Mouse (Mus musculus) spleen, embryonic (tissue): Measurements from ENCODE around the gene Gm20458.

Experiments used
- CTCF ChIA-PET: fragments of 350-600 bp; sonication (Branson Sonifier 250); formaldehyde crosslinking; loops from one replicate; lab custom pipeline; 2022; lab: Charles Lee

Gene Gm20458

GRCm38 (mm10) chr2:164432541-164433191 is 28.1 kb upstream of the Gm20458 start:
- CTCF ChIA-PET: interaction anchor here (0.6 kb wide), 1 partner anchor 99 kb away, joined by 3 read pairs; no protein-coding TSS in a partner anchor

GRCm38 (mm10) chr2:164433278-164433895 is 27.4 kb upstream of the Gm20458 start:
- CTCF ChIA-PET: interaction anchor here (0.6 kb wide), 1 partner anchor 98 kb away, joined by 3 read pairs; no protein-coding TSS in a partner anchor

- CTCF ChIA-PET: interaction anchor here (0.5 kb wide), 1 partner anchor 30 kb away, joined by 3 read pairs; no protein-coding TSS in a partner anchor
Measured at GRCm38 (mm10) chr2:164434681-164435080, 26.1 kb upstream of the Gm20458 start.

- CTCF ChIA-PET: no interaction called here
Measured at GRCm38 (mm10) chr2:164435216-164436090, 25.3 kb upstream of the Gm20458 start.

GRCm38 (mm10) chr2:164436215-164436913 is 24.4 kb upstream of the Gm20458 start:
- CTCF ChIA-PET: no interaction called here

GRCm38 (mm10) chr2:164436961-164437360 is 23.8 kb upstream of the Gm20458 start:
- CTCF ChIA-PET: no interaction called here

GRCm38 (mm10) chr2:164437710-164438109 is 23.1 kb upstream of the Gm20458 start:
- CTCF ChIA-PET: interaction anchor here (0.8 kb wide), 1 partner anchor 14 kb away, joined by 3 read pairs; no protein-coding TSS in a partner anchor

- CTCF ChIA-PET: interaction anchor here (0.5 to 0.8 kb wide), 2 partner anchors 14 to 83 kb away, joined by 3 read pairs; no protein-coding TSS in a partner anchor
Measured at GRCm38 (mm10) chr2:164438257-164438656, 22.5 kb upstream of the Gm20458 start.

- CTCF ChIA-PET: interaction anchor here (0.9 kb wide), 1 partner anchor 15 kb away, joined by 3 read pairs; no protein-coding TSS in a partner anchor
Measured at GRCm38 (mm10) chr2:164439001-164439421, 21.8 kb upstream of the Gm20458 start.

GRCm38 (mm10) chr2:164440314-164440713 is 20.5 kb upstream of the Gm20458 start:
- CTCF ChIA-PET: interaction anchor here (0.6 kb wide), 2 partner anchors 8 to 57 kb away, joined by 6 to 7 read pairs; partner anchors contain the start of gene Pigt

- CTCF ChIA-PET: no interaction called here
Measured at GRCm38 (mm10) chr2:164441155-164441554, 19.6 kb upstream of the Gm20458 start.

- CTCF ChIA-PET: no interaction called here
Measured at GRCm38 (mm10) chr2:164441731-164442130, 19.0 kb upstream of the Gm20458 start.

GRCm38 (mm10) chr2:164442315-164443050 is 18.3 kb upstream of the Gm20458 start:
- CTCF ChIA-PET: interaction anchor here (0.6 kb wide), 2 partner anchors 19 to 284 kb away, joined by 3 to 10 read pairs; no protein-coding TSS in a partner anchor

- CTCF ChIA-PET: interaction anchor here (0.6 to 1.0 kb wide), 4 partner anchors 18 to 351 kb away, joined by 3 to 10 read pairs (median 6); no protein-coding TSS in a partner anchor
Measured at GRCm38 (mm10) chr2:164443051-164443437, 17.7 kb upstream of the Gm20458 start.

- CTCF ChIA-PET: interaction anchor here (0.6 to 1.0 kb wide), 2 partner anchors 19 to 350 kb away, joined by 4 to 8 read pairs; no protein-coding TSS in a partner anchor
Measured at GRCm38 (mm10) chr2:164443460-164444000, 17.2 kb upstream of the Gm20458 start, which contains the start of gene Sdc4. Gene Sdc4, minus strand, starts transcription at chr2:164443887.

GRCm38 (mm10) chr2:164444701-164445100 is 16.1 kb upstream of the Gm20458 start:
- CTCF ChIA-PET: no interaction called here

GRCm38 (mm10) chr2:164445399-164446085 is 15.2 kb upstream of the Gm20458 start:
- CTCF ChIA-PET: no interaction called here

- CTCF ChIA-PET: interaction anchor here (0.7 kb wide), 1 partner anchor 30 kb away, joined by 3 read pairs; no protein-coding TSS in a partner anchor
Measured at GRCm38 (mm10) chr2:164446086-164446469, 14.7 kb upstream of the Gm20458 start.

GRCm38 (mm10) chr2:164448140-164448539 is 12.6 kb upstream of the Gm20458 start:
- CTCF ChIA-PET: interaction anchor here (0.6 to 0.7 kb wide), 2 partner anchors 8 to 76 kb away, joined by 3 to 6 read pairs; no protein-coding TSS in a partner anchor
